Mouse (Mus musculus) embryonic facial prominence, embryonic 15.5 days (tissue): ENCODE data around the gene Slc25a51. TPM values are rescaled to one million over a fixed set of nuclear protein-coding genes. Genes with fewer than 3 reads are reported as not detected.

Experiments used
- ATAC-seq: fragments of 200-750 bp; cut with Nextera tagmentation; 2 replicates; pipeline ENCODE4 v1.8.0; 2017; ENCODE audit warnings: low read depth, moderate TSS enrichment; ENCODE audit not compliant: insufficient number of reproducible peaks, low FRiP score, low TSS enrichment
- H3K27ac ChIP-seq: fragments of 300-500 bp; sonication (generic); replicated peaks from 2 replicates; pipeline ENCODE4 v1.5.1; 2015; ENCODE audit warnings: mild to moderate bottlenecking, inconsistent platforms
- H3K27me3 ChIP-seq: fragments of 300-500 bp; sonication (generic); 2 replicates; pipeline ENCODE4 v1.6.1; 2015; ENCODE audit warnings: inconsistent platforms
- H3K36me3 ChIP-seq: fragments of 300-500 bp; sonication (generic); 2 replicates; pipeline ENCODE4 v1.6.1; 2015; ENCODE audit warnings: mild to moderate bottlenecking, inconsistent platforms
- H3K4me1 ChIP-seq: fragments of 300-500 bp; sonication (generic); 2 replicates; pipeline ENCODE4 v1.6.1; 2015; ENCODE audit warnings: inconsistent platforms
- H3K4me2 ChIP-seq: fragments of 300-500 bp; sonication (generic); replicated peaks from 2 replicates; pipeline ENCODE4 v1.6.1; 2015; ENCODE audit warnings: mild to moderate bottlenecking, inconsistent platforms
- H3K4me3 ChIP-seq: fragments of 300-500 bp; sonication (generic); replicated peaks from 2 replicates; pipeline ENCODE4 v1.5.1; 2015; ENCODE audit warnings: mild to moderate bottlenecking, inconsistent platforms
- H3K9ac ChIP-seq: fragments of 300-500 bp; sonication (generic); 2 replicates; pipeline ENCODE4 v1.6.1; 2015; ENCODE audit warnings: inconsistent platforms
- H3K9me3 ChIP-seq: fragments of 300-500 bp; sonication (generic); replicated peaks from 2 replicates; pipeline ENCODE4 v1.6.1; 2016; ENCODE audit warnings: inconsistent platforms
- WGBS: fragments of 180-500 bp; shearing (Covaris S2); methylation state at CpG from one replicate; pipeline ENCODE4 v1.1.7; 2015; 5-methylcytosine and 5-hydroxymethylcytosine counted together
- polyA plus RNA-seq: library from polyadenylated mRNA; unstranded; fragments of >200 nt; fragmentation: Nextera tagmentation; extraction: Ambion mirVana; gene quantifications from 2 replicates; pipeline ENCODE4 v1.2.1, GENCODE M21; 2015

Gene Slc25a51
- polyA plus RNA-seq, 1 experiment from 2014 or later = 64.8 TPM

GRCm38 (mm10) chr4:45442237-45442636 lies 33.7 kb upstream of the Slc25a51 start:
- Histone ChIP-seq H3K9me3 (no peaks in the 10 kb centered on the region), H3K36me3 (peaks cover 10% of the 10 kb centered on the region), H3K4me3 (no peak overlapping the region), H3K4me2 (no peak overlapping the region), H3K9ac (no peak overlapping the region), H3K27me3 (no peaks in the 10 kb centered on the region), H3K27ac (no peak overlapping the region), H3K4me1 (peaks cover 8% of the 10 kb centered on the region)
- no peak for ATAC-seq
- 60% methylated on average over 3 of the region's 3 CpGs for WGBS

DNA sequence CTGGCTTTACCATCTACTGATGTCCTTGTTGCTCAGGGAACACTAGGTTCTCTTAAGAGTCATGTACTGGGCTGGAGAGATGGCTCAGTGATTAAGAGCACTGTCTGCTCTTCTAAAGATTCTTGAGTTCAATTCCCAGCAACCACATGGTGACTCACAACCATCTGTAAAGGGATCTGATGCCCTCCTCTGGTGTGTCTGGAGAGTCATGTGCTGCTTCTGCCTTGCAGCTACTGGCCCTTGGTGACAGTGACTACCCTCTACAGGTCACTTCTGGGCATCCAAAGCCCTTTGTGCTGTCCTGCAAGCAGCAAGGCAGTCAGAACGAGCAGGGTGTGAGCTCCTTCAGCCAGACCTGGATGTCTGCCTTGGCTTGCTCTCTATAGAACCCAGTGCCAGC lies 33.2 kb upstream of the Slc25a51 start:
- WGBS = 64% methylated on average over 1 of the region's 1 CpGs
- no peak overlapping the region for H3K27ac ChIP-seq
- H3K27me3 ChIP-seq = no peaks in the 10 kb centered on the region
- no peaks in the 10 kb centered on the region for H3K9me3 ChIP-seq
- no peak for ATAC-seq
- H3K36me3 ChIP-seq = peaks cover 10% of the 10 kb centered on the region
- no peak overlapping the region for H3K9ac ChIP-seq
- no peak overlapping the region for H3K4me2 ChIP-seq
- H3K4me1 ChIP-seq = peaks cover 13% of the 10 kb centered on the region
- no peak overlapping the region for H3K4me3 ChIP-seq

DNA sequence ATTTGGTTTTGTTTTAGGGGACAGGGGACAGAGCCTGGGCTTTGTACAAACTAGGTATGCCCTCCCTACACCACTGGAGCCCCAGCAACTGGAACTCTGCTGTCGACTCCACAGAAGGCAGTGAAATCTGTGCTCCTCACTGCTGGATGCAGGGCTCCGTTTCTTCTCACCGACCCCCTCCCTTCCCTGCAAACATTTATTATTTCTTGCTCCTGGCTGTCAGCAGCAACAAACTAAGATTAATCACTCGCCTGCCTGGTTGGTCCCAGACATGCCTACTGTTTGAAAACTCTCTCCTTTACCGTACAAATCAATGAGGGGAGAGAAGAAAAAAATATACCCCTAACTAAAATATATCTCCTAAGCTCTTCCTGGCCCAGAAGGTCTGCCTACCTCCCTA lies 30.7 kb upstream of the Slc25a51 start:
- no peaks in the 10 kb centered on the region for H3K9me3 ChIP-seq
- H3K4me3 ChIP-seq = no peak overlapping the region
- H3K4me2 ChIP-seq = no peak overlapping the region
- no peak overlapping the region for H3K27ac ChIP-seq
- no peak overlapping the region for H3K9ac ChIP-seq
- peaks cover 30% of the 10 kb centered on the region for H3K4me1 ChIP-seq
- WGBS = 32% methylated on average over 5 of the region's 5 CpGs
- peaks cover 7% of the 10 kb centered on the region for H3K36me3 ChIP-seq
- ATAC-seq = no peak
- no peaks in the 10 kb centered on the region for H3K27me3 ChIP-seq

GRCm38 (mm10) chr4:45437010-45437409 lies 28.4 kb upstream of the Slc25a51 start:
- H3K36me3 ChIP-seq = 0 out of 2 replicates have a peak, but pooled peaks cover 4% of the 10 kb centered on the region
- H3K9me3 ChIP-seq = no peaks in the 10 kb centered on the region
- no peak overlapping the region for H3K4me2 ChIP-seq
- WGBS = 30% methylated on average over 3 of the region's 3 CpGs
- H3K4me3 ChIP-seq = no peak overlapping the region
- no peak for ATAC-seq
- peaks cover 45% of the 10 kb centered on the region for H3K4me1 ChIP-seq
- no peak overlapping the region for H3K27ac ChIP-seq
- no peak overlapping the region for H3K9ac ChIP-seq
- H3K27me3 ChIP-seq = no peaks in the 10 kb centered on the region

DNA sequence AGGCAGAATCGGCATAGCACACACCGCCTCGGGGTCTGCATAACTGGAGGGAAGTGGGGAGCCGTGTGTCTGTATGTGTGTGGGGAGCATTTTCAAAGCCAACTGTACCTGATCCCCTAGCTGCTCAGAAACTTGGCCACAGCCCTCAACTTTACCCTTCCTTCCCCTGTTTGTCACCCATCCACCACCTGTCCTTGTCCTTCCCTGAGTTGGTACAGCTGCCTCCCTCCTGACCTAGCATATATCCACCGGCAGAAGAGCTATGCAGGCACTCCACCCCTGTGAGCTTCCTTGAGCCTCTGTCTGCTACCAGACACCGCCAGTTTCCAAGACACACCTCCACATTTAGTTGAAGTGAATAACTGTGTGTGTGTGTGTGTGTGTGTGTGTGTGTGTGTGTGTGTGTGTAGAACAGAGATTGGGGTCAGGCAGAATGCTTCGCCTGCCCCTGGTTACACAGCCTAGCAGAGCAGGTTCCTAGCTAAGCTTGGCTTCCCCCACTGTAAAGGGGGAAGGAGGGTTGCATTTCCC lies 27.9 kb upstream of the Slc25a51 start:
- Histone ChIP-seq H3K9me3 (no peaks in the 10 kb centered on the region), H3K27me3 (no peaks in the 10 kb centered on the region), H3K9ac (no peak overlapping the region), H3K4me3 (no peak overlapping the region), H3K4me2 (no peak overlapping the region), H3K27ac (no peak overlapping the region), H3K4me1 (peaks cover 45% of the 10 kb centered on the region), H3K36me3 (0 out of 2 replicates have a peak, but pooled peaks cover 4% of the 10 kb centered on the region)
- 45% methylated on average over 7 of the region's 7 CpGs for WGBS
- ATAC-seq = no peak

DNA sequence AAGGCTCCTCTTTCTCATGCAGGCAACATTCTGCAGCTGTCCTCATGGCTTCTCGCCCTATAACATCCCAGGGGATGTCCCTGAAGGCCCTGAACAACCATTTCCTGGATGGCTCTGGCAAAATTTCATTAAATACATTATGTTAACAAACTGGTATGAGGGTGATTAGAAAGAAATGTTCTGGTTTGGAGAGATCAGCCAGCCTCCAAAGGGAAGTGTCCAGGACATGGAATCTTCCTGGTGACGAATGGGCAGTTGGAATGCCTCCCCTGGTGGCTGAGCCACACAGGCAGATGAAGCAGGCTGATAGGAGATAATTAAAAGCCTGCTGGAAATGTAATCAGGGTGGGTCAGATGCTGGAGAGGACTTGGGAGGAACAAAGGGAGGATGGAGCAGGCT lies 27.3 kb upstream of the Slc25a51 start:
- Histone ChIP-seq H3K4me2 (no peak overlapping the region), H3K9ac (no peak overlapping the region), H3K36me3 (0 out of 2 replicates have a peak, but pooled peaks cover 4% of the 10 kb centered on the region), H3K27me3 (no peaks in the 10 kb centered on the region), H3K9me3 (no peaks in the 10 kb centered on the region), H3K4me3 (no peak overlapping the region), H3K27ac (no peak overlapping the region), H3K4me1 (peaks cover 45% of the 10 kb centered on the region)
- no peak for ATAC-seq
- WGBS = 60% methylated on average over 2 of the region's 2 CpGs

DNA sequence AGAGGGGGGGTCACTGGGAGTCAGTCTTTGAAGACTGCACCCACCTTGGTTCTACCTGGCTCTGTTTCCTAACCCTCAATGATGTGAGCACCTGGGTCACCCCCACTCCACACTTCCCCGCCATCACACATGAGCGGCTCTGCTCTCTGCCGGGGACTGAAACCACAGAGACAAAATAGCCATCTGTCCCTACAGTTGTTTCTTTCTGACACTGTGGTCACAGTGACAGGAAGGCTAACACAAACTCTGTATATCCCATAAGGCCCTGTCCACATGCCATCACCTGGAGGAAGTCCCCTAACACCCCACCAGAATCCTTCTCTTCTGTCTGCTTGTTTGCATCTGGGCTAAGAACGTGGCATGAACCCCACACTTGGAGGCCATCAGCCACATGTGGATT lies 26.1 kb upstream of the Slc25a51 start:
- no peaks in the 10 kb centered on the region for H3K27me3 ChIP-seq
- WGBS = 65% methylated on average over 4 of the region's 4 CpGs
- peaks cover 45% of the 10 kb centered on the region for H3K4me1 ChIP-seq
- H3K9me3 ChIP-seq = no peaks in the 10 kb centered on the region
- H3K27ac ChIP-seq = no peak overlapping the region
- H3K9ac ChIP-seq = no peak overlapping the region
- H3K36me3 ChIP-seq = no peaks in the 10 kb centered on the region
- ATAC-seq = no peak
- no peak overlapping the region for H3K4me3 ChIP-seq
- H3K4me2 ChIP-seq = no peak overlapping the region

- Histone ChIP-seq H3K4me2 (no peak overlapping the region), H3K9ac (no peak overlapping the region), H3K4me1 (peaks cover 45% of the 10 kb centered on the region), H3K9me3 (no peaks in the 10 kb centered on the region), H3K27me3 (no peaks in the 10 kb centered on the region), H3K36me3 (no peaks in the 10 kb centered on the region), H3K4me3 (no peak overlapping the region), H3K27ac (no peak overlapping the region)
- no peak for ATAC-seq
- WGBS = 70% methylated on average over 12 of the region's 12 CpGs
These were observed 25.5 kb upstream of the Slc25a51 start for GRCm38 (mm10) chr4:45434071-45434470.

DNA sequence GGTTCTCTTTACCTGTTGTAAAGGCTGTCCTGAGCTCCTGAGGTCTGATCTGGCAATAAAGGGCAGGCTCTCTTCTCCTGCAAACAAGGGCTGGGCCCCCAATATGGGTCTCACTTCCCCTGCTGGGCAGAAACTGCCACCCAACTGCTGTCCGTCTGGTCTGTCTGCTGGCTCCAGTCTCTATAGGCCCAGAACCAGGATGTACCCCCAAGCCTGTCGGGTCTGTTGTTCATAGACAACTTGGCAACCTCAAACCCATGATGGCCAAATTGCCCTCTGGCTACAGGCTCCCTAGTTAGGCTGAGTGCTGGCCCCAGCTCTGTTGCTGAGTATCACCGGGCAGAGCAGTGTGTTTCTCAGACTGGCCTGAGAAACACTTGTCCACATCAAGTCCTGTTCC lies 23.2 kb upstream of the Slc25a51 start:
- no peaks in the 10 kb centered on the region for H3K27me3 ChIP-seq
- H3K9ac ChIP-seq = no peak overlapping the region
- 70% methylated on average over 3 of the region's 3 CpGs for WGBS
- no peak overlapping the region for H3K27ac ChIP-seq
- no peaks in the 10 kb centered on the region for H3K9me3 ChIP-seq
- no peak overlapping the region for H3K4me3 ChIP-seq
- no peak for ATAC-seq
- H3K4me2 ChIP-seq = no peak overlapping the region
- no peaks in the 10 kb centered on the region for H3K36me3 ChIP-seq
- peaks cover 36% of the 10 kb centered on the region for H3K4me1 ChIP-seq

GRCm38 (mm10) chr4:45431316-45431715 lies 22.8 kb upstream of the Slc25a51 start:
- Histone ChIP-seq H3K27ac (no peak overlapping the region), H3K4me1 (peaks cover 32% of the 10 kb centered on the region), H3K27me3 (no peaks in the 10 kb centered on the region), H3K9ac (no peak overlapping the region), H3K4me2 (no peak overlapping the region), H3K36me3 (no peaks in the 10 kb centered on the region), H3K9me3 (no peaks in the 10 kb centered on the region), H3K4me3 (no peak overlapping the region)
- WGBS = 83% methylated on average over 3 of the region's 3 CpGs
- ATAC-seq = no peak

GRCm38 (mm10) chr4:45429451-45429850 lies 20.9 kb upstream of the Slc25a51 start:
- Histone ChIP-seq H3K36me3 (no peaks in the 10 kb centered on the region), H3K4me1 (peaks cover 16% of the 10 kb centered on the region), H3K27ac (no peak overlapping the region), H3K4me3 (no peak overlapping the region), H3K9me3 (no peaks in the 10 kb centered on the region), H3K9ac (no peak overlapping the region), H3K27me3 (no peaks in the 10 kb centered on the region), H3K4me2 (no peak overlapping the region)
- ATAC-seq = no peak
- WGBS = 81% methylated on average over 7 of the region's 7 CpGs

DNA sequence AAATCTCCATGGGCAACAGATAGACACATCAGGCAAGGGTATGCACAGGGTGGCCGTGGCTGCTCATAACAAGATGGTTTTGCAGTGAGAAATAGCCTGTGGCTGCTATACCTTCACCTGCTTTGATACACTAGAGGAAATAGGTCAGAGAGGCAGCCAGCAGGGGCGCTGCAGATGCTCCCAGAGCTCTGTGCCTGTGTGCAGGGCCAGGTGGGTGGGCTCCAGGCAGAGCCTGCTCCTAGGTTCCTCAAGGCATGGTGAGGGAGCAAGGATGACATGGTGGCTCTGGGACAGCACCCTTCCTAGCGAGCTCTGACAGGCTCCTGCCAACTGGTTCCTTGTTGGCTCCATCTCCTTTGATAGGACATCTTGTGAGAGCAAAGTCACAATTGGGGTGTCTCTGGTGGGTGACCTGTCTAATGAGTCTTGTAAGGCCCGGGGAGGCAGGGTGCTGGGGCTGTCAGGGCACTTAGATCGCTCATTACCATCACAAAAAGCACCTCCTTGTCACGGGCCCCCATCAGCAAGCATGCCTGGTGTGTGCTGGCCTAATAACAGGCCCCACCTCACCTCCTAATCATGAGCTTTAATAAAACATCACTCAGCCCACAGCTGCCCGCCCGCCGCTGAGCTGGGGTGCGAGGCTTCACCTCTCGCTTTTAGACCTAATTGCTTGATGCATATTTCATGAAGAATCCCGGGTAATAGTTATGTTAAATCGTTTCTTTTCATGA lies 18.3 kb upstream of the Slc25a51 start:
- Histone ChIP-seq H3K4me2 (no peak overlapping the region), H3K27me3 (no peaks in the 10 kb centered on the region), H3K9ac (no peak overlapping the region), H3K27ac (no peak overlapping the region), H3K36me3 (peaks cover 4% of the 10 kb centered on the region; the same call in 1 of the 2 replicates), H3K4me3 (no peak overlapping the region), H3K9me3 (no peaks in the 10 kb centered on the region), H3K4me1 (peaks cover 10% of the 10 kb centered on the region)
- no peak for ATAC-seq
- 69% methylated on average over 13 of the region's 13 CpGs for WGBS
